ENCODE assay signal across 8 mouse cellular contexts in genomic region chr9:15493235-15493924, GRCm38 (mm10). TPM values are rescaled to one million over a fixed set of nuclear protein-coding genes. Genes with fewer than 3 reads are reported as not detected.
DNase-seq lines count a peak whose midpoint lies in the region; ATAC-seq and TF ChIP-seq lines count a peak whose summit lies in the region.

TSS of gene Smco4 (plus strand) at chr9:15493432.

- H3K4me3 ChIP-seq in hindbrain, postnatal 0 days (ENCODE audit: low read length): peak within 1 kb of the TSS; percentile 74

- 0 out of 2 replicates have a peak, but pooled peaks cover 3% of the 10 kb centered on the region for H3K4me1 ChIP-seq in hindbrain, postnatal 0 days (ENCODE audit: insufficient read depth, low read length)

- peak; percentile 85 for ATAC-seq in hindbrain, postnatal 0 days
- no peak for ATAC-seq in monocyte, adult 5-6 weeks (replicated peaks; ENCODE audit: insufficient number of reproducible peaks, low FRiP score, low TSS enrichment, poor library complexity, severe bottlenecking)

- no peaks in the 10 kb centered on the region for H3K9me3 ChIP-seq in hindbrain, postnatal 0 days (ENCODE audit: low read length)

- peak; percentile 87 to 94 for DNase-seq in adrenal gland, adult (ENCODE audit: inconsistent age in 2 of 2, low spot score in 1 of 2)
- peak; percentile 41 to 58 for DNase-seq in cerebellum, postnatal 36 days
- peak; percentile 76 for DNase-seq in gastrocnemius, postnatal 14 days
- DNase-seq in hindbrain, postnatal 0 days (ENCODE audit: low spot score): peak; percentile 72
- peak; percentile 58 for DNase-seq in left cerebral cortex, postnatal 4 days
- peak; percentile 72 for DNase-seq in mesoderm, embryonic 11.5 days (ENCODE audit: low read depth, low spot score)
- DNase-seq in spleen, adult 12 weeks (ENCODE audit: low spot score): peak; percentile 26

- TF ChIP-seq CTCF in hindbrain, postnatal 0 days (IDR thresholded peaks at IDR 0.05; ENCODE audit: low read depth): peak; percentile 32

- peak within 1 kb of the TSS; percentile 74 for H3K9ac ChIP-seq in hindbrain, postnatal 0 days (replicated peaks; ENCODE audit: low read length)

- no peaks in the 10 kb centered on the region for H3K36me3 ChIP-seq in hindbrain, postnatal 0 days (ENCODE audit: insufficient read depth, low read length)

- peak within 1 kb of the TSS; percentile 96 for H3K4me2 ChIP-seq in hindbrain, postnatal 0 days (ENCODE audit: low read depth, low read length)

- WGBS in hindbrain, postnatal 0 days: 1% methylated on average over 65 of the region's 101 CpGs

- no peaks in the 10 kb centered on the region for H3K27me3 ChIP-seq in hindbrain, postnatal 0 days (ENCODE audit: insufficient read depth, low read length)

- intact Hi-C loops in gastrocnemius, postnatal 14 days (cut with DNase I; ENCODE audit: low total_unique reads): loop anchor here (2.0 kb wide), 1 partner anchor 189 kb away; no protein-coding TSS in a partner anchor
- intact Hi-C loops in left cerebral cortex, postnatal 4 days (cut with DNase I): loop anchor here (2.0 to 5.0 kb wide), 2 partner anchors 126 to 187 kb away; no protein-coding TSS in a partner anchor

- peak within 1 kb of the TSS; percentile 48; the same call in 1 of the 2 replicates for H3K27ac ChIP-seq in hindbrain, postnatal 0 days

RNA-seq across cellular contexts. Expression of gene Smco4, which starts in this region (rescaled TPM):
- 10 to 100 TPM; 12.9 to 16.9 TPM for total RNA-seq in gastrocnemius, postnatal 14 days (2021)
- 3.6 and 6.1 TPM in 2 replicates for total RNA-seq in hindbrain, postnatal 0 days (2014; rRNA removed)
- 0.60 and 1.3 TPM in 2 replicates for polyA plus RNA-seq in hindbrain, postnatal 0 days (2015; fragmentation: Nextera tagmentation; extraction: Ambion mirVana)
- total RNA-seq in left cerebral cortex, postnatal 4 days (2021): 1 to 10 TPM; 5.2 to 6.8 TPM
- 1.8 to 2.1 TPM in 2 of 3 replicates, not detected in the other for total RNA-seq in monocyte, adult 5-6 weeks (2017)

Comparison
In these comparisons a context has a peak if more than half of its experiments do, and no peak if none do; other contexts are left out.
1. DNase-seq: peak in every context shown above with its lines; median percentile 90 in adrenal gland, adult; 76 in gastrocnemius, postnatal 14 days; 72 in hindbrain, postnatal 0 days; 72 in mesoderm, embryonic 11.5 days; 58 in left cerebral cortex, postnatal 4 days; 50 in cerebellum, postnatal 36 days; 26 in spleen, adult 12 weeks.